Mouse (Mus musculus): ENCODE measurements around the gene Fmnl2.

Gene Fmnl2

GRCm38 (mm10) chr2:53038737-53039136 lies 181.1 kb downstream of the Fmnl2 start:
- no peak for DNase-seq (ENCODE audit: low spot score in 2 of 2)

GRCm38 (mm10) chr2:53047031-53047430 lies 189.4 kb downstream of the Fmnl2 start:
- DNase-seq (ENCODE audit: low spot score in 2 of 2) = no peak

- DNase-seq (ENCODE audit: low spot score in 2 of 2) = no peak
Measured at GRCm38 (mm10) chr2:53047749-53048387, 190.2 kb downstream of the Fmnl2 start.

DNA sequence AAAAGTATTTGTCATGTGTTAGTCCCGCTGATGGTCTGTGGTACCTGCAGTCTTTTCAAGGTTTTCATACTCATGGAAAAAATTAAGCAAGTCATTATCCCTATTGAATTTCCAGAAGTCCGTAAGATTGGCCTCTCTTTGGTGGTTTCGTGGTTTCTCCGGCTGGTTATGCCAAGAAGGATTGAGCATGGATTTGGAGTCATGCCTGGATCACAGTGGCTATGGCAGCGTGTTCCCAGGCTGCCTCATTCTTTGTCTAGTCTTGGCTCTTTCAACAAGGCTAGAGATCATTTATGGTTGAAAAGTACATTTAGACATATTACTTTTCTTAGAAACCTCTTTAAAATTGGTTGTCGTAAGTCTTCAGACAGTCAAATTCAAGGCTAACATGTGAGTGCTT lies 192.7 kb downstream of the Fmnl2 start:
- DNase-seq (ENCODE audit: low spot score in 2 of 2) = no peak

DNA sequence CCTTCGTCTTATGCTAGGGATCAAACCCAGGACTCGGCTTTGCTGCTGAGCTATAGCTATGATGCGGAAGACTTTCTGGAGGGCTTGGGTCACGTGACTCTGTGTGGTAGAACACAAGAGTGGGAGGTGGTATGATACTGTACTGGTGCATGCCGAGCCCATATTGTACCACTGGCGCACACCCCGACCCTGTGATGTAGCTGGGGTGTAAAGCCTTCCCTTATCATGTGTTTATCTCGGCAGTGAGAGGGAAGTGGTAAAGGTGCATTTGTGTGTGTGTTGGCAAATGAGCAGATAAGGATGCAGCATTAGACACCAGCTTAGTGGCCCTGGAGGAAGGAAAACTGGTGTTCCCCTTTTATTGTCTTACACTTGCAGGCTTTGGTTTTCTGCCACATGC lies 193.8 kb downstream of the Fmnl2 start:
- DNase-seq (ENCODE audit: low spot score in 2 of 2) = peak; percentile 9 to 22

DNA sequence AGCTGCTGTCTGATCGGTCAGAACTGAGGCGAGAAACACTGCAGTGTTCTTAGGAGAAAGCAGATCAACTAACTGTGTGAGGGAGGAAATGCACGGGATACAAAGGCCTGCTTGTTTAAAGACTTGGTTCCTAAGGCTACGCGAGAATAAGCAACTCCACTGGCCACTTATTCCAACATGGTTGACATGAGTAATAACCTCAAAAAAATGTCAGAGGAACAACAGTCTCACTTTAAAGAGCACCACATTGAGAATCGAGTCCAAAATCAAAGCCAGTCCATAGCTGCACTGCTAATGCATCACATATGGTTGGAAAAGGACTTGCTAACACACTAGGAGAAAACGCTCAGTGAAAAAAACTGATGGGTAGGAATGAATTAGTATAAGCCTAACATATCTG lies 196.1 kb downstream of the Fmnl2 start:
- no peak for DNase-seq (ENCODE audit: low spot score in 2 of 2)

- no peak for DNase-seq (ENCODE audit: low spot score in 2 of 2)
Measured at GRCm38 (mm10) chr2:53056556-53056955, 198.9 kb downstream of the Fmnl2 start.

DNA sequence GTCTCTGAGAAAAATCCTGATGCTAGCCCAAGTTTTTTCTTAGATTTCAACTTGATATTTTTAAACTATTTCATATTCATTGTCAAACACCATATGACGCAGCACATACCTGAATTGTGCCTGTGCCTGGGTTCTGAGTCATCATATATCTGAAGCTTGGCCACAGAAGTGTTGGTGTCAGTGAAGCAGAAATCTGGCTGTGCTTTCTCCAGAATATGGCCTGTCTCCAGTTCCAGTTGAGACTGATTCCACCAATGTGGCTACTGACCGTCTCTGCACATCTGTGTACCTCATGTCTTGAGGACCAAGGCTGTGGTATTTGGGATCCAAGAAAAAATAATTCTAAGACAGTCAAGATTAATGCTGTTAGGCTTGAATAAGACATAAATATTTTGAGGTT lies 199.6 kb downstream of the Fmnl2 start:
- DNase-seq (ENCODE audit: low spot score in 2 of 2) = no peak

GRCm38 (mm10) chr2:53061363-53062000 lies 203.8 kb downstream of the Fmnl2 start:
- DNase-seq (ENCODE audit: low spot score in 2 of 2) = no peak

- no peak for DNase-seq (ENCODE audit: low spot score in 2 of 2)
Measured at GRCm38 (mm10) chr2:53066973-53067372, 209.3 kb downstream of the Fmnl2 start.

DNA sequence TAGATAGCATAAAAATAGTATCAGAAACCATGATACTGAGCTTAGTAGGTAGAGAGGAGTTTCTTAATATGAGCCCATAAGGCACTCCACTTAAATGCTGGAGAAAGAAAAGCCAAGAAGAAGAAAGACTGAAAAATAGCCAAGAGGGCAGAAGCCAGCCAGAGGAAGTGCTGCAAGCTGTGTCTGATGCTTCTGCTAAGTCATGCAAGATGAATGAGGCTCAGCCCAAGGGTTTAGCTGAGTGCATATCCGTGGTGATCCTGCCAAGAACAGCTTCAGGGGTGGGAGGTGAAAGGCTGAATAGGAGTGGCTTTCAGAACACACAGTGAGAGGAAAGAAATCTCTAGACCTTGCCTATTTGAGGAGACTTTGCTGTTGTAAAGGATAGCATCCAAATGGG lies 212.9 kb downstream of the Fmnl2 start:
- no peak for DNase-seq (ENCODE audit: low spot score in 2 of 2)

DNA sequence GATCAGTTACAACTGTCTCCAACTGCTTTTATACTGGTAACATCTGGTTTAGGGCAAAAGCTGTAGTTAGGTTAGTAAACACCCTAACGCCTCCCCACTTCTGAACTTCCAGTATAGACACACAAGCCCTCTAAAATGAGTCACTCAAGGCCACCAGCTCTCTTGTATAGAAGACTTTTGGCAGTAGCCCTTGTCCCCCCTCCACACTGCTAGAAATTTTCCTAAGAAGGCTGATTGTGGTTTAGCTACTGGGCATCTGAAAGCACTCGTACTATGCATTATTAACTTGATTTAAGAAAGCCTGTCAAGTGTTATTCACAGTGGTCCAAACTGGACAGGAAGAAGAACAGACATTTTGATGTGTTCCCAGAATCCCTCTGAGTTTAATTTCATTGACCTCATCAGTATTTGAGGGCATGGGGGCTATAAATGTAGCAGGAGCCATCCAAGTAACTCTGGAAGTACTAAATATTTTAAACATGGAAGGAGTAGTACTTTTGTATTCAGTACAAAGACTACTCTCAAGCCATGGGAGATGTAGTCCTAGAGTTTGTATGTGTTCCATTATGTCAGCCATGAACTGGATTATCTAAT lies 222.1 kb downstream of the Fmnl2 start:
- no peak for DNase-seq (ENCODE audit: low spot score in 2 of 2)

DNA sequence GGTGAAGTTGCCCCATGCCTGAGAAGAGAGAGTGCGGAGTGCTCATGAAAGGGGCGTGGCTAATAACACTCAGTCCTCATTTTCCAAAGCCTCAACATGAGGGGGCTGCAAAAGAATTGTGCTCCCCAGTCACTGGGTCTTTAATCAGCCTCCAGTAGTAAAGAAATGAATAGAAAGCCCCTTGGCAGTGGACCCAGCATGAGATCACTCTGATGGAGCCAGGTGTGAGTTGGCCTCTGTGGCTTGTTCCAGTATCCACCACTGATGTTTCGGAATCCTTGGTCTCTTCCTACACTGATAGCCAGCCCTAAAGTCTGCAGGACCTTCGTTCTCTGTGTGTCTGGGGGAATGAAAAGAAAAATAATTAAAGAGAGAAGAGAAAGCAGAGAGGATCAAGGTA lies 224.4 kb downstream of the Fmnl2 start:
- DNase-seq (ENCODE audit: low spot score in 2 of 2) = no peak

DNA sequence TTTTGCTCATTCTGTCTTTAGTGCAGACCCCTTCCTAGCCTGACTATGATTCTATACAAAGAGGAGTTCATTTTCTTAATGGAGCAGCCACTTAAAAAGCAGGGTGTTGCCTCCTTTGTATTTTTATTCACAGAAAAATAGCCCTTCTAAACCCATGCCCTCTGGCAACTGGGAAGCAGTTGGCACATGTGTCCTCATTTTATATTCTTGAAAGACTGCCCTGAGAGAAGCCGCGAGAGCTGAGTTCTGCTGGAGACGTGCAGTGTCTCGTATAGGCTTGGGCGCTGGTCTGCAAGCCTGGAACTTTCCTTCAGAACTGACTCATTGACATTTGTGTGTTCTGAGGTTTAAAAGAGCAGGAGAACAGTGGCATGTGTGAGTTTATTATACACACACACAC lies 224.8 kb downstream of the Fmnl2 start:
- no peak for DNase-seq (ENCODE audit: low spot score in 2 of 2)

DNA sequence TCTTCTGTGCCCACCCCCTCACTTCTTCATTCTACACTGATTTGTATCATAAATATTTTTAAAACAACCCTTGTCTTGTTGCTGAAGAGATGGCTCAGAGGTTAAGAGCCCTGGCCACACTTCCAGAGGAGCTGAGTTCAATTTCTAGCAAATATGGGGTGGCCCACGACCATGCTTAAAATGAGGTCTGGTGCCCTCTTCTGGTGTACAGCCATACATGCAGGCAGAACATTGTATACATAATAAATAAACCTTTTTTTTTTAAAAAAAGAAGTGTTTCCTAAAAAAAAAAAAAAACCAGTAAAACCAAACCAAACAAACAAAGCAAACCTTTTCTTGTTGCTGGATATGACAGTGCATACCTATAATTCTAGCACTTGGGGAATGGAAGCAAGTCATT lies 225.6 kb downstream of the Fmnl2 start:
- DNase-seq (ENCODE audit: low spot score in 2 of 2) = peak in 1 of 2 experiments; percentile 29

DNA sequence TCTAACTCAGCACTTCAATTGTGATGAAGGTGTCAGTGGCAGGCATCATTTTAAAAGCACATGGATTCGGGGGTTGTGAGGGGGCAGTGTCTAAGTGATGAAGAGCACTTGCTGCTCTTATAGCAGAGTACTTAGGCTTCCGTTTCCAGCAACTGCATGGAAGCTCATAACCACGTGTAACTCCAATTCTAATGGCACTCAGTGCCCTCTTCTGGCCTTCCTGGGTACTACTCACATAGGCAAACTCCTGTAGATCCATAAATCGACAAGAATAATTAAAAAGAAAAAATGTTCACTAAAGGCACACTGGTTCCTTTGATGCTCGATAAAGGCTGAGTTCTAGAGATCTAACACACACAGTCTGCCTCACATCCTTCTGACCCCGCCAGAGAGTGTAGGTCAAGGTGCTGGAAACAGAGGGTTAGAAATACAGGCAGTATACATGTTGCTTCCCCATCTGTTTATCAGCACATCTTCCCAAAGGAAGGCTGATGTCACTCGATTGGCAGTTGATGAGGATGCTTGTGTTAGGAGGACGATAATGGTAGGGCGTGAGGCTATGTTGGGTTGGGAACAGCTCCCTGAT lies 228.1 kb downstream of the Fmnl2 start:
- DNase-seq (ENCODE audit: low spot score in 2 of 2) = peak; percentile 12 to 48

DNA sequence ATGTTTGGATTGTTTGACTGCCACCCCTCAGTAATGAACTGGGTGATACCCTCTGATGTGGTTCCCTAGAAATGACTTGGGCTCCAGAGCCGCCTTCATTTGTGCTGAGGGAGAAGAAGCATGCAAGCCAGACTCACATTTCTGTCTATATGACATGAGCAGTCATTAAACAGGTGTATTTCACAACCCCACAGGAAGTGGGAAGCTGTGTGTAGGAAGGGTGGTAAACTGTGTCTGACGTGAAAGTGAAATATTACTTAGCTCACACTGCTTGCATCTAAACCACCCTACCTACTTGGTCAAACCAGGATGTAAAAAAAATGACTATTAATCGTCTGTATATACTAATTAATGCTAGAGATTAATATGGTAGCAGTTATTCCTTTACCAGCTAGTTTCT lies 231.1 kb downstream of the Fmnl2 start:
- peak in 1 of 2 experiments; percentile 4 for DNase-seq (ENCODE audit: low spot score in 2 of 2)

GRCm38 (mm10) chr2:53095031-53095430 lies 237.4 kb downstream of the Fmnl2 start:
- no peak for DNase-seq (ENCODE audit: low spot score in 2 of 2)

GRCm38 (mm10) chr2:53095489-53095888 lies 237.8 kb downstream of the Fmnl2 start:
- no peak for DNase-seq (ENCODE audit: low spot score in 2 of 2)

GRCm38 (mm10) chr2:53100093-53100492 lies 242.4 kb downstream of the Fmnl2 start:
- DNase-seq (ENCODE audit: low spot score in 2 of 2) = no peak

DNA sequence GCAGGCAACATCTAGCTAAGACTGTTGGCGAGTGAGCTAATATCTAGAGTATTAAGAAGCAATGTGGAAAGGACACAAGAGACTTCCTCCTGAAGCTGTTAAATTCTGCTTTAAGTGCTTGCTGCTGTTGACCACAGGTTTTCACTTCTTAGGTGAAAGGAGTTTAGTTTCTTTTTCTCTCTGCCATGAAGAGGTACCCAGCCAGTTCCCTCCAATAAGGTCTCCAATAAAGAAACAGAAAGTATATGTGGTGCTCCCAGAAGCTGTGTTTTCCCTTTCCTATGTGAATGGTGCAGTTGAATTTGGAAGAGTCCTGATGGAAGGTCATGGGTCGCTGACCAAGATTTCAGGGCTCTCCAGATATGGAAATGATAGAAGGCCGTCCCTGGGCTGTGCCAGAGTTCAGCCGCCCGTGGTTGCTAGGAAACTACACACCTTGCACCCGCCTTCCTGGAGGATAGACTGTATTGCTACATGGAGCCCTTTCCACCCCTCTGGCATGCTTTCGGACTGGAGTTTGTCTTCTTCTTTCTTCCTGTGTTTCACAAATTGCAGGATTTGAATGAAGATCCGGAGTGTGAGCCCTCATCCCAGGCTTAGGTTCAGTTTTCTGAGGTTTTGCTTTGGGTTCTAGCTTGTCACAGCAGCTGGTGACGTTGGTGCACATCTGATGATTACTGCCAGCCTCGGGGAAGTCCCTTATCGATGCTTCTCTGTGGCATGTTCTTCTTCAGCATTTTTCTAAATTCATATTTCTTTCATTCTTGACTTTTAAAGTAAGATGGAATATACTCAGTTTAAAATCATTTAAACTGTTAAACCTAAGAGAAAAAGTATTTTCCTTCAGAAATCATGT lies 244.5 kb downstream of the Fmnl2 start:
- no peak for DNase-seq (ENCODE audit: low spot score in 2 of 2)

DNA sequence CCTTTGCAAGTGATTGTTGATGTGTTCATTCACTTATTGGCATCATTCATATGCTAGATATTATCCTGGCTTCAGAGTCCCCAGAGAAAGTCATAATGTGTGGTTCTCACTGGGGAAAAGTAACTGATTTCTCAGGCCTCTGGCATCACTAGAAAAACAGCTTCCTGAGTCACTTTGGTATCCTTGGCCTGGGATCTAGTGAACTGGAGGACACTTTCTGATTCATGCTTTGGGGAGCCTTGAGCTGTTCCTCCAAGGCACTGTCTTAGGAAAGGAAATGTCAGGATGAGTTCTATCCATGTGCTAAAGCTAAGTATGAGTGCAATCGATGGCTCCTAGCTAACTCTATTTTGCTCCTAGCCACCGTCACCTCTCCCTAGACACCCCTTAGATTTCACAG lies 245.2 kb downstream of the Fmnl2 start:
- no peak for DNase-seq (ENCODE audit: low spot score in 2 of 2)
